Mouse (Mus musculus): ENCODE measurements around the gene Arhgef17. TPM values are rescaled to one million over a fixed set of nuclear protein-coding genes. Genes with fewer than 3 reads are reported as not detected.

Arhgef17 gene
- total RNA-seq, 2 experiments from 2014 or later = 0.58 TPM; not detected in 1

- no peak for ATAC-seq (replicated peaks; ENCODE audit: low FRiP score, poor library complexity, severe bottlenecking)
These were observed 12.7 kb downstream of the Arhgef17 start for GRCm38 (mm10) chr7:100919006-100919808.

GRCm38 (mm10) chr7:100918176-100918575 lies 13.7 kb downstream of the Arhgef17 start:
- ATAC-seq (replicated peaks; ENCODE audit: low FRiP score, poor library complexity, severe bottlenecking) = no peak

- no peak for ATAC-seq (replicated peaks; ENCODE audit: low FRiP score, poor library complexity, severe bottlenecking)
These were observed 14.2 kb downstream of the Arhgef17 start for GRCm38 (mm10) chr7:100917751-100918150.

- ATAC-seq (replicated peaks; ENCODE audit: low FRiP score, poor library complexity, severe bottlenecking) = no peak
These were observed 15.4 kb downstream of the Arhgef17 start for GRCm38 (mm10) chr7:100916526-100916925.

- no peak for ATAC-seq (replicated peaks; ENCODE audit: low FRiP score, poor library complexity, severe bottlenecking)
These were observed 16.7 kb downstream of the Arhgef17 start for GRCm38 (mm10) chr7:100915204-100915603.

GRCm38 (mm10) chr7:100911791-100912190 lies 20.1 kb downstream of the Arhgef17 start:
- ATAC-seq (replicated peaks; ENCODE audit: low FRiP score, poor library complexity, severe bottlenecking) = no peak

- no peak for ATAC-seq (replicated peaks; ENCODE audit: low FRiP score, poor library complexity, severe bottlenecking)
These were observed 20.6 kb downstream of the Arhgef17 start for GRCm38 (mm10) chr7:100911246-100911770.

GRCm38 (mm10) chr7:100908567-100908966 lies 23.3 kb downstream of the Arhgef17 start:
- no peak for ATAC-seq (replicated peaks; ENCODE audit: low FRiP score, poor library complexity, severe bottlenecking)

- ATAC-seq (replicated peaks; ENCODE audit: low FRiP score, poor library complexity, severe bottlenecking) = no peak
These were observed 23.8 kb downstream of the Arhgef17 start for GRCm38 (mm10) chr7:100908061-100908460.

- peak; percentile 59 for ATAC-seq (replicated peaks; ENCODE audit: low FRiP score, poor library complexity, severe bottlenecking)
These were observed 24.7 kb downstream of the Arhgef17 start for GRCm38 (mm10) chr7:100907231-100907630.

- ATAC-seq (replicated peaks; ENCODE audit: low FRiP score, poor library complexity, severe bottlenecking) = no peak
These were observed 25.7 kb downstream of the Arhgef17 start for GRCm38 (mm10) chr7:100906029-100906789.

- ATAC-seq (replicated peaks; ENCODE audit: low FRiP score, poor library complexity, severe bottlenecking) = no peak
These were observed 26.9 kb downstream of the Arhgef17 start for GRCm38 (mm10) chr7:100905037-100905436.

- no peak for ATAC-seq (replicated peaks; ENCODE audit: low FRiP score, poor library complexity, severe bottlenecking)
These were observed 27.3 kb downstream of the Arhgef17 start for GRCm38 (mm10) chr7:100904612-100905011.

- ATAC-seq (replicated peaks; ENCODE audit: low FRiP score, poor library complexity, severe bottlenecking) = no peak
These were observed 29.3 kb downstream of the Arhgef17 start for GRCm38 (mm10) chr7:100902451-100903137.

GRCm38 (mm10) chr7:100897828-100898227 lies 34.1 kb downstream of the Arhgef17 start:
- no peak for ATAC-seq (replicated peaks; ENCODE audit: low FRiP score, poor library complexity, severe bottlenecking)

- no peak for ATAC-seq (replicated peaks; ENCODE audit: low FRiP score, poor library complexity, severe bottlenecking)
These were observed 37.1 kb downstream of the Arhgef17 start for GRCm38 (mm10) chr7:100894833-100895226.

- ATAC-seq (replicated peaks; ENCODE audit: low FRiP score, poor library complexity, severe bottlenecking) = no peak
These were observed 37.7 kb downstream of the Arhgef17 start for GRCm38 (mm10) chr7:100894057-100894832.

GRCm38 (mm10) chr7:100893249-100894056 lies 38.5 kb downstream of the Arhgef17 start:
- no peak for ATAC-seq (replicated peaks; ENCODE audit: low FRiP score, poor library complexity, severe bottlenecking)

GRCm38 (mm10) chr7:100886535-100886934 lies 45.4 kb downstream of the Arhgef17 start:
- ATAC-seq (replicated peaks; ENCODE audit: low FRiP score, poor library complexity, severe bottlenecking) = 0 out of 2 replicates have a peak, but pooled peaks have one; percentile 35

Measured in erythroblast, adult 5-6 weeks (primary cell).